Mouse (Mus musculus): ENCODE measurements around the gene Tenm4. TPM values are rescaled to one million over a fixed set of nuclear protein-coding genes. Genes with fewer than 3 reads are reported as not detected.

Tenm4 gene
- polyA plus RNA-seq, 1 experiment from 2014 or later = 38.0 TPM

DNA sequence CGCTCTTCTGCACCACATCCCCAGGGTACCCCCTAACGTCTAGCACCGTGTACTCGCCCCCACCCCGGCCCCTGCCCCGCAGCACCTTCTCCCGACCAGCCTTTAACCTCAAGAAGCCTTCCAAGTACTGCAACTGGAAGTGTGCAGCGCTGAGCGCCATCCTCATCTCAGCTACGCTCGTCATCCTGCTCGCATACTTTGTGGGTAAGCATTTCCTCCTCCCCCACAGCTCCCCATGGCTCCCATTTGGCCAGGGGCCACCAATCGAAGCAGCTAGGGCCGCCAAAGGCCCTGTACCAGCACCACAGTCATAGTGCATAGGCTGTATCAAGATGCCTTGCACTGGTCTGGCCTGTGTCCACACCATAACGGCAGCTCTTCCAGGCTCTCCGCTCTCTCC, 532.9 kb downstream of the Tenm4 start:
- no peaks in the 10 kb centered on the region for H3K27me3 ChIP-seq (ENCODE audit: control insufficient read depth, insufficient read depth, low read length)
- WGBS = 90% methylated on average over 16 of the region's 16 CpGs

DNA sequence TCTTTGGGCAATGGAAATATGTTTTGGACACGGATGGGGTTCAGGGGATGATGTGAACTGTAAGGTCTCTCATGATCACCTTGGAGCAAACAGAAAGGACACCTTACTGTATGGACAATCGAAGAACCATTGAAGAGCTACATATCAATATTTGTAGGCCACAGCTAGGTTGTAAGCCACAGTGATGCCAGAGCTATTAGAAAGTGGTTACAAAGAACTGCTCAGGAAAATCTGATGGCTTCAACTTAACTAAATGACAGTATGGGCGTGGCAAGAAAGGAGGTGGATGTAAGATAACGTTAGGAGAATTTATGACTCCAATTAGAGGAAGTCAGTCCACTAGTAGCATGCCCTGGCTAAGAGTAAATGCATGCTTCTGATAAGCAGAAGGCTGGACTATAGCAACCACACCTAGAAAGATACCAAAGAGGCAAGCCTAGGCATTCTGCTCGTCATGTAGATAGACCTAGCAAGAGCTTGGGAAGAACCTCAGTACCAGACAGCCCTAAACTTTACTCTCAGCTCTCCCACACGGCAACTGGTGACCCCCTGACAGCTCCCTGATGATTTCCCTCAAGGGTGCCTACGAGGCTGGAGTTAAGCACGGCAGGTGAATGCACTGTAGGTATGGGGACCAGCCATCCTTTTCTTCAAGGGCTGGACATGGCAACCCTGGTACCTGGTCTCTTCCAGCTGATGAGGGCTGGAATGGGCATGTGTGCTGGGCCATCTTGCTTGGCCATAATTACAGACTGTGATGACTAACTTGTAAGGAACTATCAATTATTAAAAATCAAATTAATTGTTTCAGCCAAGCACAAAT, 534.5 kb downstream of the Tenm4 start:
- Histone ChIP-seq H3K4me3 (replicated peaks; ENCODE audit: low read depth, low read length) (no peak overlapping the region), H3K27me3 (ENCODE audit: control insufficient read depth, insufficient read depth, low read length) (no peaks in the 10 kb centered on the region), H3K9me3 (ENCODE audit: control insufficient read depth, low read length) (no peaks in the 10 kb centered on the region), H3K9ac (replicated peaks; ENCODE audit: low read length) (no peak overlapping the region), H3K4me1 (ENCODE audit: control insufficient read depth, insufficient read depth, low read length) (no peaks in the 10 kb centered on the region), H3K27ac (replicated peaks; ENCODE audit: low read depth, low read length) (no peak overlapping the region), H3K4me2 (ENCODE audit: low read length) (no peak overlapping the region), H3K36me3 (ENCODE audit: control insufficient read depth, insufficient read depth, low read length) (peaks cover 6% of the 10 kb centered on the region; the same call in 1 of the 2 replicates)
- WGBS = 92% methylated on average over 8 of the region's 8 CpGs
- no peak for ATAC-seq (ENCODE audit: low FRiP score, low TSS enrichment)
- no peak for DNase-seq

More for the DNA sequence above, 532.9 kb downstream of the Tenm4 start:
- H3K36me3 ChIP-seq (ENCODE audit: control insufficient read depth, insufficient read depth, low read length) = peaks cover 6% of the 10 kb centered on the region; the same call in 1 of the 2 replicates
- H3K9ac ChIP-seq (replicated peaks; ENCODE audit: low read length) = no peak overlapping the region
- ATAC-seq (ENCODE audit: low FRiP score, low TSS enrichment) (no peak), DNase-seq (no peak)
- H3K4me3 ChIP-seq (replicated peaks; ENCODE audit: low read depth, low read length) = no peak overlapping the region
- no peaks in the 10 kb centered on the region for H3K9me3 ChIP-seq (ENCODE audit: control insufficient read depth, low read length)
- H3K4me1 ChIP-seq (ENCODE audit: control insufficient read depth, insufficient read depth, low read length) = no peaks in the 10 kb centered on the region
- H3K4me2 ChIP-seq (ENCODE audit: low read length) = no peak overlapping the region
- H3K27ac ChIP-seq (replicated peaks; ENCODE audit: low read depth, low read length) = no peak overlapping the region

DNA sequence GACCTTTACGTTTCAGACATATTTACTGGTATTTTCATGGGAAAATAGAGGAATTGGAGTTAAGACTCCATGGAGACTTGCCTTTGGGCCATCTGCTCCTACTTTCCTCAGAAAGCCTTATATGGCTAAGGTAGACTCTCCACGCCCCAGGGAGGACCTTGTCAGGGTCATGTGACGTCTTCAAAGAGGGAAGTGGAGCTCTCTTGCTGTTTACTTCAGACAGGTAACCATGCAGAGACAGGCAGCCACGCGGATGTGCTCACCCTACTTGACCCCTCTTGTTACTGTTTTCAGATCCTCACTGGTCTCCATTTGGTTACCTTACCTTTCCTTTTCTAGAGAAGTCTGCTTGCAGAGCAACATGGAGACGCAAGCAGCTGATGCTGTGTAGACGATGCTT, 535.5 kb downstream of the Tenm4 start:
- Histone ChIP-seq H3K9me3 (ENCODE audit: control insufficient read depth, low read length) (no peaks in the 10 kb centered on the region), H3K27ac (replicated peaks; ENCODE audit: low read depth, low read length) (no peak overlapping the region), H3K4me3 (replicated peaks; ENCODE audit: low read depth, low read length) (no peak overlapping the region), H3K9ac (replicated peaks; ENCODE audit: low read length) (no peak overlapping the region), H3K36me3 (ENCODE audit: control insufficient read depth, insufficient read depth, low read length) (peaks cover 6% of the 10 kb centered on the region; the same call in 1 of the 2 replicates), H3K27me3 (ENCODE audit: control insufficient read depth, insufficient read depth, low read length) (no peaks in the 10 kb centered on the region), H3K4me1 (ENCODE audit: control insufficient read depth, insufficient read depth, low read length) (no peaks in the 10 kb centered on the region), H3K4me2 (ENCODE audit: low read length) (no peak overlapping the region)
- ATAC-seq (ENCODE audit: low FRiP score, low TSS enrichment) (no peak), DNase-seq (no peak)
- 93% methylated on average over 7 of the region's 7 CpGs for WGBS

DNA sequence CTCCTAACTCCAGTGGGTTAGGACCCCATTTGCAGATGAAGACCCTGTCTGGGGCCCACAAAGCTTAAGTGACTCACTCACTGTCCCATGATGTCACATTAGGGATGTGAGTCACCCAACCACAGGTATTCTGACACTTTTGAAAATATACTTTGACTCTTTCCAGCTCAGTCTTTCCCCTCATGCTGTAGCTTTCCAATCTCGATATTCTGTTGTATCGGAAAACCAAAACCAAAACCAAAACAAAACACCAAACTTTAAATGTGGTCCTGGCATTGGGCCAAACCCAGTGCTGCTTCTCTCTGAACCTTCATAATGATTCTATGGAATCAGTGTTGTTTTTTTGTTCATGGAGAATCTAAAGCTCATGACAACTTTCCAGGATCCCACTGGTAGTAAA, 536.1 kb downstream of the Tenm4 start:
- no peaks in the 10 kb centered on the region for H3K9me3 ChIP-seq (ENCODE audit: control insufficient read depth, low read length)
- ATAC-seq (ENCODE audit: low FRiP score, low TSS enrichment) = no peak
- WGBS = 99% methylated on average over 2 of the region's 2 CpGs

DNA sequence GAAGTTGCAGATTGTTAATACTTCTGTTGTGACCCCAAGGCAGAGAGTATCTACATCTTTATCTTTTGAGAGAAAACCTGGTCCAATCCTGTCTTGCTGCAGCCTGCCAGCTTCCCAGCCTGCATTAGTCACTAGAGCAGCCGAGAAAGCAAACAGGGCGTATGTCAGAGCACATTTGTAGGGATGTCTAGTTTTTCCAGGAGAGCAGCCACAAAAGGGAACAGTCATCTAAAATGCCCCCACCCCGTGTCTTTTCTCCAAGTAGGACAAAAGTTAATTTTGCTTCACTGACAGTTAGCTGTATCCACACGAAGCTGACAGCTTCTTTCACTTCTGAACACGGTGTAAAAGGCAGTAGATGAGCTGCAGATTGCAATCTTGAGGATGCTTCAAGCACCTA, 537.0 kb downstream of the Tenm4 start:
- no peak overlapping the region for H3K4me2 ChIP-seq (ENCODE audit: low read length)
- no peaks in the 10 kb centered on the region for H3K4me1 ChIP-seq (ENCODE audit: control insufficient read depth, insufficient read depth, low read length)
- no peak for DNase-seq
- 83% methylated on average over 5 of the region's 5 CpGs for WGBS
- H3K36me3 ChIP-seq (ENCODE audit: control insufficient read depth, insufficient read depth, low read length) = peaks cover 6% of the 10 kb centered on the region; the same call in 1 of the 2 replicates
- no peaks in the 10 kb centered on the region for H3K9me3 ChIP-seq (ENCODE audit: control insufficient read depth, low read length)
- H3K9ac ChIP-seq (replicated peaks; ENCODE audit: low read length) = no peak overlapping the region
- no peak for ATAC-seq (ENCODE audit: low FRiP score, low TSS enrichment)
- no peak overlapping the region for H3K4me3 ChIP-seq (replicated peaks; ENCODE audit: low read depth, low read length)
- no peak overlapping the region for H3K27ac ChIP-seq (replicated peaks; ENCODE audit: low read depth, low read length)
- H3K27me3 ChIP-seq (ENCODE audit: control insufficient read depth, insufficient read depth, low read length) = no peaks in the 10 kb centered on the region

More for the DNA sequence above, 536.1 kb downstream of the Tenm4 start:
- no peak for DNase-seq
- H3K4me1 ChIP-seq (ENCODE audit: control insufficient read depth, insufficient read depth, low read length) = no peaks in the 10 kb centered on the region
- H3K27ac ChIP-seq (replicated peaks; ENCODE audit: low read depth, low read length) = no peak overlapping the region
- no peak overlapping the region for H3K4me3 ChIP-seq (replicated peaks; ENCODE audit: low read depth, low read length)
- H3K4me2 ChIP-seq (ENCODE audit: low read length) = no peak overlapping the region
- H3K36me3 ChIP-seq (ENCODE audit: control insufficient read depth, insufficient read depth, low read length) = peaks cover 6% of the 10 kb centered on the region; the same call in 1 of the 2 replicates
- no peaks in the 10 kb centered on the region for H3K27me3 ChIP-seq (ENCODE audit: control insufficient read depth, insufficient read depth, low read length)
- no peak overlapping the region for H3K9ac ChIP-seq (replicated peaks; ENCODE audit: low read length)

DNA sequence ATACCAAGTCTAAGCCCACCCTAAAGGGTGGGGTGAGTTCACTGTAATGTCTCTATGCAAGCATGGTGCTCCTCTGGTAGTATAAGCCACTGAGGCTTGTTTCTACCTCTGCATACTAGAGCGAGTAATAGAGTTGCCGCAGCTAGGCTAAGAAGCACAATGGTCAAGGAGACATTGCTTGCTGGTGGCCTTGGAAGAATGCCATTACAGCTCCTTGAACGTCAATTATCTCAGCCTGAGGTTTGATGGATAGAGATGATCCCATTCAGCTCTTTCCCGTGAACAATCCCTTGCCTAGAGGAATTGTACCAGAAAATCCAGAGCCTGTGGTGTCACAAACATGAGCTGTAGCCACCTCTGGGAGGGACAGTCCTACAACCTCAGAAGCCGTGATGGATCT, 537.5 kb downstream of the Tenm4 start:
- 84% methylated on average over 5 of the region's 5 CpGs for WGBS
- Histone ChIP-seq H3K9me3 (ENCODE audit: control insufficient read depth, low read length) (no peaks in the 10 kb centered on the region), H3K4me3 (replicated peaks; ENCODE audit: low read depth, low read length) (no peak overlapping the region), H3K4me2 (ENCODE audit: low read length) (no peak overlapping the region), H3K4me1 (ENCODE audit: control insufficient read depth, insufficient read depth, low read length) (no peaks in the 10 kb centered on the region), H3K9ac (replicated peaks; ENCODE audit: low read length) (no peak overlapping the region), H3K36me3 (ENCODE audit: control insufficient read depth, insufficient read depth, low read length) (peaks cover 6% of the 10 kb centered on the region; the same call in 1 of the 2 replicates), H3K27me3 (ENCODE audit: control insufficient read depth, insufficient read depth, low read length) (no peaks in the 10 kb centered on the region), H3K27ac (replicated peaks; ENCODE audit: low read depth, low read length) (no peak overlapping the region)
- no peak for ATAC-seq (ENCODE audit: low FRiP score, low TSS enrichment)
- no peak for DNase-seq

DNA sequence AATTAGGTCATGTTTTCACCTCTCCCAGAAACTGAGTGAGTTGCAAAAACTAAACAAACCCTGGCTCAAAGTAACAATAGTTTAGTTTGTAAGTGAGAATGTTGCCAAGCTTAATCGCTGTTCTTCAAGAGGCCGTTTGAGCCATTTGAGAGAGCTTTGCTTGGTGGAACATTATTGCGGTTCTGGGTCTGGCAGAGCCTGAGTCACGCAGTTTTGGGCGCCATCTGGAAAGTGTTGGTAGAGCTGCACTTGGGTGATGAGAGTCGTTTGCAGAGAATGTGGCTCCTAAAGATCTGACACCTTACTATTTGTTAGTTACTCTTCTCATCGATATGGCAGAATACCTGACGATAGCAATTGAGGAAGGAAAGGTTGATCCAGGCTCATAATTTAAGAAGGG, 537.9 kb downstream of the Tenm4 start:
- Histone ChIP-seq H3K4me3 (replicated peaks; ENCODE audit: low read depth, low read length) (no peak overlapping the region), H3K4me1 (ENCODE audit: control insufficient read depth, insufficient read depth, low read length) (no peaks in the 10 kb centered on the region), H3K4me2 (ENCODE audit: low read length) (no peak overlapping the region), H3K36me3 (ENCODE audit: control insufficient read depth, insufficient read depth, low read length) (peaks cover 6% of the 10 kb centered on the region; the same call in 1 of the 2 replicates), H3K27ac (replicated peaks; ENCODE audit: low read depth, low read length) (no peak overlapping the region), H3K9me3 (ENCODE audit: control insufficient read depth, low read length) (no peaks in the 10 kb centered on the region), H3K9ac (replicated peaks; ENCODE audit: low read length) (no peak overlapping the region), H3K27me3 (ENCODE audit: control insufficient read depth, insufficient read depth, low read length) (no peaks in the 10 kb centered on the region)
- DNase-seq (no peak), ATAC-seq (ENCODE audit: low FRiP score, low TSS enrichment) (no peak)
- 95% methylated on average over 8 of the region's 8 CpGs for WGBS

DNA sequence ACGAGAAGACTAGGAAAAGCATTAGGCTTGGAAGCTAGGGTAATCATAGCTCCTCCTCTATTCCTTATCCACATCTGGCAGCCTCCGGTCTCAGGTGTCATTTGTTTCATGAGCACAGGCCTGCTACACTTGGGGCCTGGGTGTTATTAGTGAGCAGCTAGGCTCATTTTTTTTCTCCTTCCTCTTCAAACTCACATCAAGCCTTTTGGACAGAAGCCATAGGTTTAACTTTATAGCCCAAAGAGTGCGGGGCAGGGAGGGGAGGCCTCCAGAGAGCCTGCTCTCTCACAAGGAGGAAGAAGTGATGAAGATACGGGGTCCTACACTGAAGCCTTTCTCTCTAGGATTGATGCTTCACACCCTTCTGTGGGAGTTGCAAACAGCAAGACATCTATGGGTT, 538.8 kb downstream of the Tenm4 start:
- ATAC-seq (ENCODE audit: low FRiP score, low TSS enrichment) (no peak), DNase-seq (no peak)
- H3K27ac ChIP-seq (replicated peaks; ENCODE audit: low read depth, low read length) = no peak overlapping the region
- 90% methylated on average over 4 of the region's 4 CpGs for WGBS
- H3K4me2 ChIP-seq (ENCODE audit: low read length) = no peak overlapping the region
- H3K36me3 ChIP-seq (ENCODE audit: control insufficient read depth, insufficient read depth, low read length) = peaks cover 3% of the 10 kb centered on the region; the same call in 1 of the 2 replicates
- no peak overlapping the region for H3K9ac ChIP-seq (replicated peaks; ENCODE audit: low read length)
- H3K9me3 ChIP-seq (ENCODE audit: control insufficient read depth, low read length) = no peaks in the 10 kb centered on the region
- no peaks in the 10 kb centered on the region for H3K4me1 ChIP-seq (ENCODE audit: control insufficient read depth, insufficient read depth, low read length)
- H3K27me3 ChIP-seq (ENCODE audit: control insufficient read depth, insufficient read depth, low read length) = no peaks in the 10 kb centered on the region
- H3K4me3 ChIP-seq (replicated peaks; ENCODE audit: low read depth, low read length) = no peak overlapping the region

DNA sequence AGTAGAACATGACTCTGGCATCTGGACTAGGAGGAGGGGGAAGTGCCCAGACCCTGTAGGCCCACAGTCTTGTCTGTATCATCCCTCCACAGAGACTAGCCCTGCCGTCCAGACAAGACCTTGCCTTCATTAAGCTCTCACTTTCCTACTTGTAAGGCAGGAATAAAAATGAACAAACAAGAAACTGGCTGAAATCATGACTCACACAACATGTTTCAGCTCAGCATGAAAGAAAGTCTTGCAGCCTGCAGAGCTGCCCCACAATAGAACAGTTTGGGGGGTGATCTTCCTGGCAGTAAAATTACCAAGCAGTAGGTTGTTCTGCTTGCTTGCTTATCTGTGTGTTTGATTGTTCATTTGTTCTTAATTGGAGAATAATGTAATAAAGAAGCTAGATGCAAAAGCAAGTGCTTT, 539.6 kb downstream of the Tenm4 start:
- 68% methylated on average over 1 of the region's 1 CpGs for WGBS
- Histone ChIP-seq H3K9me3 (ENCODE audit: control insufficient read depth, low read length) (no peaks in the 10 kb centered on the region), H3K27me3 (ENCODE audit: control insufficient read depth, insufficient read depth, low read length) (peaks cover 3% of the 10 kb centered on the region; the same call in 1 of the 2 replicates), H3K4me3 (replicated peaks; ENCODE audit: low read depth, low read length) (no peak overlapping the region), H3K27ac (replicated peaks; ENCODE audit: low read depth, low read length) (no peak overlapping the region), H3K9ac (replicated peaks; ENCODE audit: low read length) (no peak overlapping the region), H3K4me2 (ENCODE audit: low read length) (no peak overlapping the region), H3K36me3 (ENCODE audit: control insufficient read depth, insufficient read depth, low read length) (peaks cover 3% of the 10 kb centered on the region; the same call in 1 of the 2 replicates), H3K4me1 (ENCODE audit: control insufficient read depth, insufficient read depth, low read length) (no peaks in the 10 kb centered on the region)
- no peak for ATAC-seq (ENCODE audit: low FRiP score, low TSS enrichment)
- DNase-seq = no peak
